Mouse (Mus musculus): ENCODE data around the gene Rubcnl. TPM values are rescaled to one million over a fixed set of nuclear protein-coding genes. Genes with fewer than 3 reads are reported as not detected.

Gene Rubcnl
- 1.4 and 2.1 TPM in 2 replicates for polyA plus RNA-seq (2012; rRNA removed; ENCODE audit: low replicate concordance)

GRCm38 (mm10) chr14:75015856-75016714 lies at the start of gene Rubcnl:
Gene Rubcnl, plus strand, starts transcription at chr14:75016027.

Other genes starting within 250 kb of the Rubcnl start
- 10.0 and 15.1 TPM in 2 replicates for gene Lrch1, start 68.2 kb upstream of the Rubcnl start, polyA plus RNA-seq (2012; rRNA removed; ENCODE audit: low replicate concordance)
- not detected in 2 replicates for gene Lrrc63, start 114.9 kb downstream of the Rubcnl start, polyA plus RNA-seq (2012; rRNA removed; ENCODE audit: low replicate concordance)
- gene Lcp1, start 115.1 kb downstream of the Rubcnl start, polyA plus RNA-seq (2012; rRNA removed; ENCODE audit: low replicate concordance) = 12.4 and 24.2 TPM in 2 replicates
- gene Cpb2, start 226.3 kb downstream of the Rubcnl start, polyA plus RNA-seq (2012; rRNA removed; ENCODE audit: low replicate concordance) = not detected in 2 replicates

Data from subcutaneous adipose tissue, adult 2 months (tissue).